Mouse (Mus musculus): ENCODE data around the gene Rsbn1.

- TF ChIP-seq CTCF (IDR thresholded peaks at IDR 0.05; ENCODE audit: control insufficient read depth, insufficient read depth, low read length) (no peak), POLR2A (IDR thresholded peaks at IDR 0.05; ENCODE audit: borderline replicate concordance, control insufficient read depth, low read depth, low read length) (no peak)
Observed at GRCm38 (mm10) chr3:103914732-103915508, 1.0 kb downstream of the Rsbn1 start.
